29 mouse cellular contexts compared by ENCODE assay signal in the genomic region with DNA sequence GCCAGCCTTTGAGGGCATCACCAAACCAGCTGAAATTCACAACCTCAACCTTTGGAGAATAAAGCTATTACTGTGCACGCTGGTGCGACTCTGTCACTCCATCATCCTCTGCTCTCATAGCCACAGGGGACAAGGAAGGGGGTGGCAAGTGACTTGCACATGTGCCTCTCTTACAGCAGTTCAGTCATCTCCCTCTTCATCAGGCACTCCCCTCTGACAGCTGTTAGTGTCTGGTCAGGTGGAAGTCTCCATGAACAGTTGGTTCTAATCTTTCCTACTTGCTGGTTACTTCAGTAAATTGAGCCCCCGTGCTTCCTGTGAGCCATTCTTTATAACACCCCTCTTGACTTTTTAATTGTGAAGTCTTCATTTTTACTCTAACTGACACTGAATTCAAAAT.
"Had no signal": no experiment of that assay in that cellular context is flagged by ENCODE, and none has a peak within 500 bp of the region (broad histone marks: within the 10 kb centered on the region; RNA-seq: fewer than 3 reads in every experiment).

No protein-coding gene starts in this region.

- DNase-seq: cerebellum, adult 2 months; cerebellum, adult 8-10 months; cerebellum, adult 9-10 months; cerebellum, adult 9-11 months; cerebellum, postnatal 10 days; cerebellum, postnatal 14 days; cerebellum, postnatal 25 days; cerebellum, postnatal 36 days; embryo, embryonic 11 days; forebrain, postnatal 0 days; gastrocnemius, adult 2 months; gastrocnemius, postnatal 10 days; gastrocnemius, postnatal 14 days; gastrocnemius, postnatal 25 days; gastrocnemius, postnatal 36 days; heart, adult 11 months; heart, adult 18-20 months; heart, adult 2 months had no signal

- H3K36me3 ChIP-seq: embryonic facial prominence, embryonic 10.5 days; embryonic facial prominence, embryonic 12.5 days; embryonic facial prominence, embryonic 13.5 days; embryonic facial prominence, embryonic 15.5 days; forebrain, embryonic 10.5 days; forebrain, embryonic 12.5 days; forebrain, embryonic 15.5 days had no signal

- H3K4me2 ChIP-seq: embryonic facial prominence, embryonic 12.5 days; embryonic facial prominence, embryonic 13.5 days; embryonic facial prominence, embryonic 15.5 days; forebrain, embryonic 12.5 days; forebrain, embryonic 13.5 days; forebrain, embryonic 15.5 days had no signal

- H3K9me3 ChIP-seq: embryonic facial prominence, embryonic 10.5 days; embryonic facial prominence, embryonic 12.5 days; embryonic facial prominence, embryonic 13.5 days; embryonic facial prominence, embryonic 15.5 days; forebrain, embryonic 10.5 days; forebrain, embryonic 12.5 days; forebrain, embryonic 13.5 days; forebrain, embryonic 15.5 days had no signal

- H3K27me3 ChIP-seq: embryonic facial prominence, embryonic 12.5 days; embryonic facial prominence, embryonic 13.5 days; embryonic facial prominence, embryonic 15.5 days; forebrain, embryonic 12.5 days; forebrain, embryonic 13.5 days; forebrain, embryonic 15.5 days had no signal

- H3K4me1 ChIP-seq: embryonic facial prominence, embryonic 10.5 days; embryonic facial prominence, embryonic 12.5 days; embryonic facial prominence, embryonic 13.5 days; embryonic facial prominence, embryonic 15.5 days; forebrain, embryonic 10.5 days; forebrain, embryonic 12.5 days; forebrain, embryonic 13.5 days; forebrain, embryonic 15.5 days had no signal

- ATAC-seq: forebrain, embryonic 13.5 days; forebrain, embryonic 14.5 days; forebrain, embryonic 15.5 days; forebrain, embryonic 16.5 days; forebrain, postnatal 0 days had no signal

- H3K4me3 ChIP-seq: embryonic facial prominence, embryonic 10.5 days; embryonic facial prominence, embryonic 12.5 days; embryonic facial prominence, embryonic 13.5 days; embryonic facial prominence, embryonic 15.5 days; erythroblast, embryonic 14.5 days; forebrain, embryonic 10.5 days; forebrain, embryonic 12.5 days; forebrain, embryonic 13.5 days; forebrain, embryonic 15.5 days; gastrocnemius, adult 2 months; heart, adult 2 months had no signal
